Mouse (Mus musculus) forebrain, embryonic 15.5 days (tissue): ENCODE results near the gene Car6. TPM values are rescaled to one million over a fixed set of nuclear protein-coding genes. Genes with fewer than 3 reads are reported as not detected.

ENCODE experiments used
- ATAC-seq: fragments of 200-750 bp; cut with Nextera tagmentation; replicated peaks from 2 replicates; pipeline ENCODE4 v1.8.0; 2017; ENCODE audit warnings: mild to moderate bottlenecking, moderate TSS enrichment, moderate library complexity
- H3K27ac ChIP-seq: fragments of 300-500 bp; sonication (generic); replicated peaks from 2 replicates; pipeline ENCODE4 v1.5.1; 2015; ENCODE audit warnings: mild to moderate bottlenecking, inconsistent platforms
- H3K27me3 ChIP-seq: fragments of 300-500 bp; sonication (generic); 2 replicates; pipeline ENCODE4 v1.6.1; 2015; ENCODE audit warnings: inconsistent platforms
- H3K36me3 ChIP-seq: fragments of 300-500 bp; sonication (generic); 2 replicates; pipeline ENCODE4 v1.6.1; 2015; ENCODE audit warnings: mild to moderate bottlenecking, inconsistent platforms
- H3K4me1 ChIP-seq: fragments of 300-500 bp; sonication (generic); 2 replicates; pipeline ENCODE4 v1.6.1; 2015; ENCODE audit warnings: inconsistent platforms
- H3K4me2 ChIP-seq: fragments of 300-500 bp; sonication (generic); replicated peaks from 2 replicates; pipeline ENCODE4 v1.6.1; 2015; ENCODE audit warnings: mild to moderate bottlenecking, inconsistent platforms
- H3K4me3 ChIP-seq: fragments of 300-500 bp; sonication (generic); 2 replicates; pipeline ENCODE4 v1.5.1; 2015; ENCODE audit warnings: mild to moderate bottlenecking, inconsistent platforms
- H3K9ac ChIP-seq: fragments of 300-500 bp; sonication (generic); replicated peaks from 2 replicates; pipeline ENCODE4 v1.6.1; 2015; ENCODE audit warnings: mild to moderate bottlenecking, inconsistent platforms
- H3K9me3 ChIP-seq: fragments of 300-500 bp; sonication (generic); 2 replicates; pipeline ENCODE4 v1.6.1; 2016; ENCODE audit warnings: inconsistent platforms
- WGBS: fragments of 180-500 bp; shearing (Covaris S2); methylation state at CpG from one replicate; pipeline ENCODE4 v1.1.7; 2015; ENCODE audit warnings: mixed read lengths; 5-methylcytosine and 5-hydroxymethylcytosine counted together
- polyA plus RNA-seq: library from polyadenylated mRNA; unstranded; fragments of >200 nt; fragmentation: Nextera tagmentation; extraction: Ambion mirVana; gene quantifications from 2 replicates; pipeline ENCODE4 v1.2.1, GENCODE M21; 2015

The Car6 gene
- polyA plus RNA-seq, 1 experiment from 2014 or later: not detected

- peak overlapping the region; percentile 78 for H3K4me3 ChIP-seq
- peaks cover 40% of the 10 kb centered on the region for H3K4me1 ChIP-seq
- H3K27me3 ChIP-seq: no peaks in the 10 kb centered on the region
- ATAC-seq: peak; percentile 29
- H3K36me3 ChIP-seq: peaks cover 18% of the 10 kb centered on the region
- H3K4me2 ChIP-seq: peak overlapping the region; percentile 75
- peak overlapping the region; percentile 100 for H3K27ac ChIP-seq
- under 1% methylated on average over 21 of the region's 21 CpGs for WGBS
- H3K9ac ChIP-seq: peak overlapping the region; percentile 88
- H3K9me3 ChIP-seq: no peaks in the 10 kb centered on the region
These were observed 36.7 kb upstream of the Car6 start for GRCm38 (mm10) chr4:150237636-150238361.

- no peaks in the 10 kb centered on the region for H3K9me3 ChIP-seq
- H3K27me3 ChIP-seq: no peaks in the 10 kb centered on the region
- peak within 1 kb of the TSS; percentile 88 for H3K9ac ChIP-seq
- WGBS: under 1% methylated on average over 77 of the region's 78 CpGs
- ATAC-seq: peak; percentile 97
- H3K4me3 ChIP-seq: peak within 1 kb of the TSS; percentile 78
- H3K27ac ChIP-seq: peak within 1 kb of the TSS; percentile 100
- H3K36me3 ChIP-seq: peaks cover 10% of the 10 kb centered on the region
- H3K4me2 ChIP-seq: peak within 1 kb of the TSS; percentile 75
- H3K4me1 ChIP-seq: peaks cover 38% of the 10 kb centered on the region
These were observed 35.7 kb upstream of the Car6 start, which contains the start of gene Eno1 for GRCm38 (mm10) chr4:150236521-150237481. Gene Eno1, plus strand, starts transcription at chr4:150236721.

- Histone ChIP-seq H3K9me3 (no peaks in the 10 kb centered on the region), H3K4me1 (peaks cover 37% of the 10 kb centered on the region), H3K36me3 (peaks cover 2% of the 10 kb centered on the region), H3K27ac (peak overlapping the region; percentile 100), H3K4me2 (peak overlapping the region; percentile 51), H3K27me3 (no peaks in the 10 kb centered on the region), H3K9ac (no peak overlapping the region), H3K4me3 (peak overlapping the region; percentile 78)
- 83% methylated on average over 8 of the region's 8 CpGs for WGBS
- ATAC-seq: no peak
These were observed 34.9 kb upstream of the Car6 start for GRCm38 (mm10) chr4:150236031-150236430.

- no peak for ATAC-seq
- Histone ChIP-seq H3K27me3 (no peaks in the 10 kb centered on the region), H3K27ac (peak overlapping the region; percentile 38; the same call in 1 of the 2 replicates), H3K36me3 (no peaks in the 10 kb centered on the region), H3K9ac (no peak overlapping the region), H3K9me3 (no peaks in the 10 kb centered on the region), H3K4me1 (peaks cover 39% of the 10 kb centered on the region), H3K4me3 (no peak overlapping the region), H3K4me2 (no peak overlapping the region)
- WGBS: 68% methylated on average over 4 of the region's 4 CpGs
These were observed 34.5 kb upstream of the Car6 start for GRCm38 (mm10) chr4:150235585-150235984.

GRCm38 (mm10) chr4:150234599-150235327 is 33.6 kb upstream of the Car6 start:
- Histone ChIP-seq H3K36me3 (no peaks in the 10 kb centered on the region), H3K27ac (peak overlapping the region; percentile 38), H3K9me3 (no peaks in the 10 kb centered on the region), H3K4me2 (no peak overlapping the region), H3K4me3 (no peak overlapping the region), H3K4me1 (peaks cover 37% of the 10 kb centered on the region), H3K27me3 (no peaks in the 10 kb centered on the region), H3K9ac (no peak overlapping the region; the same call in 1 of the 2 replicates)
- ATAC-seq: no peak
- WGBS: 26% methylated on average over 8 of the region's 8 CpGs

- Histone ChIP-seq H3K4me2 (no peak overlapping the region), H3K27ac (no peak overlapping the region), H3K9me3 (no peaks in the 10 kb centered on the region), H3K27me3 (no peaks in the 10 kb centered on the region), H3K9ac (no peak overlapping the region), H3K36me3 (no peaks in the 10 kb centered on the region), H3K4me3 (no peak overlapping the region), H3K4me1 (peaks cover 27% of the 10 kb centered on the region)
- WGBS: 62% methylated on average over 8 of the region's 8 CpGs
- ATAC-seq: no peak
These were observed 30.7 kb upstream of the Car6 start for GRCm38 (mm10) chr4:150231871-150232270.

GRCm38 (mm10) chr4:150230460-150231407 is 29.6 kb upstream of the Car6 start:
- H3K36me3 ChIP-seq: no peaks in the 10 kb centered on the region
- peaks cover 32% of the 10 kb centered on the region for H3K4me1 ChIP-seq
- no peaks in the 10 kb centered on the region for H3K27me3 ChIP-seq
- H3K4me3 ChIP-seq: no peak overlapping the region
- no peak overlapping the region for H3K4me2 ChIP-seq
- no peak overlapping the region for H3K9ac ChIP-seq
- no peaks in the 10 kb centered on the region for H3K9me3 ChIP-seq
- 14% methylated on average over 21 of the region's 21 CpGs for WGBS
- H3K27ac ChIP-seq: no peak overlapping the region
- no peak for ATAC-seq

GRCm38 (mm10) chr4:150229747-150230390 is 28.7 kb upstream of the Car6 start:
- Histone ChIP-seq H3K36me3 (no peaks in the 10 kb centered on the region), H3K4me1 (peaks cover 40% of the 10 kb centered on the region), H3K27me3 (no peaks in the 10 kb centered on the region), H3K4me2 (no peak overlapping the region), H3K4me3 (no peak overlapping the region), H3K9me3 (no peaks in the 10 kb centered on the region), H3K9ac (no peak overlapping the region), H3K27ac (no peak overlapping the region)
- ATAC-seq: no peak
- WGBS: 34% methylated on average over 10 of the region's 15 CpGs

- Histone ChIP-seq H3K4me2 (no peak overlapping the region), H3K9me3 (no peaks in the 10 kb centered on the region), H3K4me1 (peaks cover 36% of the 10 kb centered on the region), H3K27ac (no peak overlapping the region), H3K27me3 (no peaks in the 10 kb centered on the region), H3K9ac (no peak overlapping the region), H3K36me3 (no peaks in the 10 kb centered on the region), H3K4me3 (no peak overlapping the region)
- ATAC-seq: no peak
- 55% methylated on average over 7 of the region's 7 CpGs for WGBS
These were observed 27.6 kb upstream of the Car6 start for GRCm38 (mm10) chr4:150228581-150229348.
